Mouse (Mus musculus): ENCODE results near the gene Fam216b.

The Fam216b gene

GRCm38 (mm10) chr14:78043079-78043478 is 45.7 kb downstream of the Fam216b start:
- no peak for DNase-seq (ENCODE audit: low read depth, low spot score)

- DNase-seq (ENCODE audit: low read depth, low spot score) = peak; percentile 59
Measured at GRCm38 (mm10) chr14:78041886-78042526, 46.8 kb downstream of the Fam216b start.

DNA sequence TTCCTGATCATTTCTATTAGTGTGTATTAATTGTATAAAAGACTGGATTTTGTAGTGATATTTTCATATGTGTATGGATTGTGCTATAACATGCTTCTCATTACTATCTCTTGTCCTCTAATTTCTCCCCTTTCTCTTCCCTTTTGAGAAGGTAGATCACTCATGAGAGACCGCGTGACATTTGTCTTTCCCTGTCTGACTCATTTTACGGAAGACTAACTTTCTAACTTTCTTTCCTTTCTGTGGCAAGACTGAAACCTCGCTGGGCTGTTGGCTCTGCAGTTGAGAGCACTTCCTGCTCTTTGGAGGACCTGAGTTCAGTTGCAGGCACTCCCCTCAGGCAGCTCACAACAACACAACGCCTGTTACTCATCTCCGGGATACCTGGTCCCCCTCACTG is 48.2 kb downstream of the Fam216b start:
- DNase-seq (ENCODE audit: low read depth, low spot score) = no peak

GRCm38 (mm10) chr14:78038876-78039275 is 49.9 kb downstream of the Fam216b start:
- no peak for DNase-seq (ENCODE audit: low read depth, low spot score)

All from R1 (cell line).